Mouse (Mus musculus) megakaryocyte, embryonic 14.5 days (primary cell): ENCODE results near the gene Cdadc1.

Experiments used
- FLI1 ChIP-seq: IDR thresholded peaks from 2 replicates; pipeline ENCODE4 v1.6.1; 2012; ENCODE audit warnings: low read length, inconsistent platforms, mixed read lengths
- GATA1 ChIP-seq: IDR thresholded peaks from 3 replicates; pipeline ENCODE4 v1.6.1; 2012; ENCODE audit warnings: mixed read lengths, low read length, inconsistent platforms, borderline replicate concordance

GRCm38 (mm10) chr14:59604002-59604645, 6.4 kb upstream of the Cdadc1 start:
- TF ChIP-seq GATA1 (no peak), FLI1 (no peak)
